Mouse (Mus musculus): ENCODE results near the gene Gm1110. TPM values are rescaled to one million over a fixed set of nuclear protein-coding genes. Genes with fewer than 3 reads are reported as not detected.
"Not testable (repeated sequence)": the region's sequence is repeated elsewhere in the genome, so short reads cannot be mapped to it uniquely, and the experiment has no call there.

The Gm1110 gene
- not detected in 2 replicates for polyA plus RNA-seq (2015; fragmentation: Nextera tagmentation; extraction: Ambion mirVana)

DNA sequence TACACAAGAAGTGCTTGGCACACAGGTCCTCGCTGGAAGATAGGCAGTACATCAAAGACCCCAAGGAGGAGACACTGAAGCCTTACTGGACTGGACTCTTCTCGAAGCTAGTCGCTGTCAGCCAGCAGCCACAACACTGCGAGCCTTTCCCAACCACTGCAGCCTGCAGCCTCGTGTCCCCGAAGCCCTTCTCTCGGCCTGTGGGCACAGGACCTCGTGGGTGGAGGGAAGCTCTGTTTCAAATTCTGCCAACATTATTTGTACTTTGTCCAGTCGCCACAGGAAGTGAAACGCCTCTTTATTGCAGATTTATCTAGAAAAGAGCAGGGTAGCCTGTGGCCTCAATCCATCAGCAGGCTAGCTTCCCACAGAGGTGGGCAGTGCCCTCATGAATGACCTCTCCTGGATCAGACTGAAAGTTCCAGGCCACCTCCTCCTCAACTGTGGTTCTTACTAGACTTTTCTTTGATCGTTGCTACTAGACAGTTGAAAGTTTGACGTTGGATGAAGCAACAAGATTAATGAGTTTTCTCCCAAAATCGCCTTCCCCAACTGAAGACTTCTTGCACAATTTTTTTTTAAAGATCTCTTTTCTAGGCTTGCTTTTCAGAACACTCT, at the start of gene Gm1110:
Gene Gm1110 (minus strand): TSS at position 203 of the 618 bp plus-strand sequence.
- ATAC-seq (ENCODE audit: low FRiP score, low TSS enrichment), result no peak

DNA sequence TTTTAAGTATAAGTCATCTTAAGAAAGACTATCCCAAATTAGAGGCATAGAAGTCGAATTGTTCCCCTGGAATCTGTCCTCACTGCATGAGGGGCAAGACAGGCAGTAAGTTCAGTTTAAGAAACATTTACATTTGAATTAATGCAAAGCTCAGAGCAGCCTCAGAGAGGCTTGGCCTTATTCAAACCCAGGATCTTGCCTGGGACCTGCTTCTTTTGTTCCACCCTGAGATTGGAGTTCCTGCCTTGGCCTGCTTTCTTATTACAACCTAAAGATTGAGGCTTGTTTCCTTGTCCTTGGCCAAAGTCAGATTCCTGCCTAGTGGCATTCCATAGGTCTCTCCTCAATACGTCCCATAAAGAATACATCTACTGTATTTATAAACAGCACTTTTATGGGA, 24.9 kb upstream of the Gm1110 start:
- no peaks in the 10 kb centered on the region for H3K27me3 ChIP-seq (ENCODE audit: insufficient read depth, low read length)
- no peak overlapping the region for H3K4me3 ChIP-seq (ENCODE audit: low read length)
- no peaks in the 10 kb centered on the region for H3K4me1 ChIP-seq (ENCODE audit: insufficient read depth, low read length)
- no peak overlapping the region for H3K27ac ChIP-seq (ENCODE audit: low read length)
- H3K36me3 ChIP-seq (ENCODE audit: insufficient read depth, low read length), result no peaks in the 10 kb centered on the region
- peaks cover 7% of the 10 kb centered on the region; the same call in 1 of the 2 replicates for H3K9me3 ChIP-seq (ENCODE audit: low read length)
- 73% methylated on average over 2 of the region's 2 CpGs for WGBS
- H3K9ac ChIP-seq (replicated peaks; ENCODE audit: low read length), result no peak overlapping the region
- H3K4me2 ChIP-seq (replicated peaks; ENCODE audit: low read depth, low read length), result no peak overlapping the region
- ATAC-seq (ENCODE audit: low FRiP score, low TSS enrichment), result no peak

More for the DNA sequence above, at the start of gene Gm1110:
- no peaks in the 10 kb centered on the region for H3K9me3 ChIP-seq (ENCODE audit: low read length)
- no peak within 1 kb of the TSS for H3K9ac ChIP-seq (replicated peaks; ENCODE audit: low read length)
- H3K4me1 ChIP-seq (ENCODE audit: insufficient read depth, low read length), result no peaks in the 10 kb centered on the region
- 63% methylated on average over 13 of the region's 13 CpGs for WGBS
- no peak within 1 kb of the TSS for H3K4me3 ChIP-seq (ENCODE audit: low read length)
- no peaks in the 10 kb centered on the region for H3K36me3 ChIP-seq (ENCODE audit: insufficient read depth, low read length)
- no peak within 1 kb of the TSS for H3K27ac ChIP-seq (ENCODE audit: low read length)
- no peak within 1 kb of the TSS for H3K4me2 ChIP-seq (replicated peaks; ENCODE audit: low read depth, low read length)
- H3K27me3 ChIP-seq (ENCODE audit: insufficient read depth, low read length), result no peaks in the 10 kb centered on the region

DNA sequence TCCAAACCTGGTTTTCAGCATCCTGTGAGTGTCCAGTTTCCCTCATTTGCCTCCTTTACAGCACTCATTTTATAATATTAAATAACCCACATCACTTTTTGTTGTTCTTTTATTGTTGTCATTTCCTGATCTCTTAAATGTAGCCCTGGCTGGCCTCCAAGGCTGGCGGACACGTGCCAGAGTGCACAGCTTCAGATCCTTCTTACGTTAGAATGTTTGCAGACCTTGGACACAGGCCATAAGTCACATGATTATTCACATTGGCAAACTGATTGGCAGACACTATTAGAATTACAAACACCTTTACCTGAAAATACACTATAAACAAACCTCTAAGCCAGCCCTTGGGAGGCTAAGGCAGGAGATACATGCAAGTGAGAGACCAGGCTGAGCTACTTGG, 1.2 kb upstream of the Gm1110 start:
- no peaks in the 10 kb centered on the region for H3K4me1 ChIP-seq (ENCODE audit: insufficient read depth, low read length)
- no peak overlapping the region for H3K4me2 ChIP-seq (replicated peaks; ENCODE audit: low read depth, low read length)
- H3K27me3 ChIP-seq (ENCODE audit: insufficient read depth, low read length), result no peaks in the 10 kb centered on the region
- H3K27ac ChIP-seq (ENCODE audit: low read length), result no peak overlapping the region
- no peak for ATAC-seq (ENCODE audit: low FRiP score, low TSS enrichment)
- no peak overlapping the region for H3K9ac ChIP-seq (replicated peaks; ENCODE audit: low read length)
- H3K9me3 ChIP-seq (ENCODE audit: low read length), result no peaks in the 10 kb centered on the region
- no peaks in the 10 kb centered on the region for H3K36me3 ChIP-seq (ENCODE audit: insufficient read depth, low read length)
- no peak overlapping the region for H3K4me3 ChIP-seq (ENCODE audit: low read length)
- WGBS, result 36% methylated on average over 3 of the region's 3 CpGs

DNA sequence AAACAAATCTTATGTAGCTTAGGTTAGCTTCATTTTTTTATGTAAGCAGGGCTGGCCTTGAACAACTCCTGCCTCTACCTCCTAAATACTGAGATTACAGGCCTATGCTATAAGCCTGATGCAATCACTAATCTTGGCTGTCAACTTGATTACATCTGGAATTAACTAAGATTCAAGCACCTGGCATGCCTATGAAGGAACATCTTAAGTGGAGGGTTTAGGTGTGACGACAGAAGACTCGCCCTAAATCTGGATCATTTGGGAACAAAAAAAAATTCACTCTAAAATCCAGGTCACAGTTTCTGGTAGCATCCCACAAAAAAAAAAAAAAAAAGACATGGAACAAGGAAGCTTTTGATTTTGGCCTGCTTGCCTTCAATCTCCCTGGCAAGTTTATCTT, 3.1 kb downstream of the Gm1110 start:
- 93% methylated on average over 2 of the region's 2 CpGs for WGBS
- Histone ChIP-seq H3K4me1 (ENCODE audit: insufficient read depth, low read length) (no peaks in the 10 kb centered on the region), H3K36me3 (ENCODE audit: insufficient read depth, low read length) (no peaks in the 10 kb centered on the region), H3K4me3 (ENCODE audit: low read length) (no peak overlapping the region), H3K9ac (replicated peaks; ENCODE audit: low read length) (no peak overlapping the region), H3K27ac (ENCODE audit: low read length) (no peak overlapping the region), H3K9me3 (ENCODE audit: low read length) (no peaks in the 10 kb centered on the region), H3K27me3 (ENCODE audit: insufficient read depth, low read length) (no peaks in the 10 kb centered on the region), H3K4me2 (replicated peaks; ENCODE audit: low read depth, low read length) (no peak overlapping the region)
- no peak for ATAC-seq (ENCODE audit: low FRiP score, low TSS enrichment)

DNA sequence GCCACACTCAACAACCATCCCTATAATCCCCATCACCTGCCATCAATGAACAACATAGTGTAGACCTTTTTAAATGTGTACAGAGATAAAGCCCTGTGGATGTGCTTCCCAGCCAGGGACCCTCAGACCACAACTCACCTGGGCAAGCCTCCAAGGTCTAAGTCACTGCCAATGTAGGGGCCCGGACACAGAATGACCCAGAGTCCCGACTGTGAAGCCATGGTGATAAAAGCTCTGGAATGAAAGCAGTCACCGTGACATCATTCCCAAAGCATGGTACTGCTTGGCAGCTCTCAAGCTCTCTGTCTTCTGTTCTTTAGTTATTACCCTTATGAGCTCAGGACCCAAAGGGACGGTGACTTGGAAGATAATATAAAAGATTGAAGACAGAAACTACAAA, 9.8 kb downstream of the Gm1110 start:
- no peak overlapping the region for H3K27ac ChIP-seq (ENCODE audit: low read length)
- no peak overlapping the region for H3K4me3 ChIP-seq (ENCODE audit: low read length)
- 75% methylated on average over 4 of the region's 4 CpGs for WGBS

DNA sequence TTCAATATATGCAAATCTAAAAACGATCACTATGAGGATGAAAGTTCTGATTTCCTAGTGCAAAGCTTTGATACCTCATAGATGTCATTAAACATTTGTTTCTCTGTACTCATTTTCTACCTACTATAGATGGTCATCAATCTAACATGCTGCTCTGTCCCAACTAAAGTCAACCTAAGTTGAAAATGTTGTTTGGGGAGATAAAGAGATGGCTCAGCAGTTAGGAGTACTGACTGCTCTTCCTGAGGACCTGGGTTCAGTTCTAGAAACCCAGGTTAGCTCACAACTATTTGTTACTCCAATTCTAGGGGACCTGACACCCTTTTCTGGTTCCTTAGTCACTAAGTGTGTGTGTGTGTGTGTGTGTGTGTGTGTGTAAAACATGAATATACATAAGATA, 11.7 kb downstream of the Gm1110 start:
- no peaks in the 10 kb centered on the region for H3K27me3 ChIP-seq (ENCODE audit: insufficient read depth, low read length)
- H3K9ac ChIP-seq (replicated peaks; ENCODE audit: low read length), result no peak overlapping the region
- H3K36me3 ChIP-seq (ENCODE audit: insufficient read depth, low read length), result no peaks in the 10 kb centered on the region
- H3K4me1 ChIP-seq (ENCODE audit: insufficient read depth, low read length), result no peaks in the 10 kb centered on the region
- ATAC-seq (ENCODE audit: low FRiP score, low TSS enrichment), result no peak
- 82% methylated on average over 1 of the region's 1 CpGs for WGBS
- no peak overlapping the region for H3K27ac ChIP-seq (ENCODE audit: low read length)
- H3K4me2 ChIP-seq (replicated peaks; ENCODE audit: low read depth, low read length), result no peak overlapping the region
- no peak overlapping the region for H3K4me3 ChIP-seq (ENCODE audit: low read length)
- H3K9me3 ChIP-seq (ENCODE audit: low read length), result no peaks in the 10 kb centered on the region

More for the DNA sequence above, 9.8 kb downstream of the Gm1110 start:
- no peaks in the 10 kb centered on the region for H3K27me3 ChIP-seq (ENCODE audit: insufficient read depth, low read length)
- no peak overlapping the region for H3K4me2 ChIP-seq (replicated peaks; ENCODE audit: low read depth, low read length)
- ATAC-seq (ENCODE audit: low FRiP score, low TSS enrichment), result no peak
- no peaks in the 10 kb centered on the region for H3K9me3 ChIP-seq (ENCODE audit: low read length)
- no peaks in the 10 kb centered on the region for H3K4me1 ChIP-seq (ENCODE audit: insufficient read depth, low read length)
- H3K36me3 ChIP-seq (ENCODE audit: insufficient read depth, low read length), result no peaks in the 10 kb centered on the region
- no peak overlapping the region for H3K9ac ChIP-seq (replicated peaks; ENCODE audit: low read length)

DNA sequence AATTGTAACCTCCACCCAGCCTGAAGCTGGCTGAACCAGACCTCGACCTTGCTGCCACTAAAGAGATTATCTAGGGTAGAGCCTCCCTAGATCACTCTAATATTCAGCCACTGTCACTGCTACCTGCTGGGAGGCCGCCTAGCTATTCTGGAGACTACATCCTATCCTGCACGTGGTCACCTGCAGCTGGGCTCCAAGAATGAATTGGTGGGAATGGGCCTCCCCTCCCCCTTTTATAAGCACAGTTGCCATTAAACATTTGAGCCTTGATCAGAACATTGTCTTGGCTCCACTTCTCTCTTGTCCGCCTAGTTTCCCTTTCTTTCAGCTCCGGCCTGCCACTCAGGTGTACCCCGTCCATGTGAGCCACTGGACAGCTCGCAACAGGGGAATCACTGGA, 53.1 kb downstream of the Gm1110 start:
- H3K9ac ChIP-seq (replicated peaks; ENCODE audit: low read length); H3K27ac ChIP-seq (ENCODE audit: low read length); H3K36me3 ChIP-seq (ENCODE audit: insufficient read depth, low read length); H3K4me3 ChIP-seq (ENCODE audit: low read length); H3K4me2 ChIP-seq (replicated peaks; ENCODE audit: low read depth, low read length); H3K9me3 ChIP-seq (ENCODE audit: low read length); ATAC-seq (ENCODE audit: low FRiP score, low TSS enrichment); H3K27me3 ChIP-seq (ENCODE audit: insufficient read depth, low read length); H3K4me1 ChIP-seq (ENCODE audit: insufficient read depth, low read length): not testable (repeated sequence)
- WGBS, result 83% methylated on average over 7 of the region's 7 CpGs

DNA sequence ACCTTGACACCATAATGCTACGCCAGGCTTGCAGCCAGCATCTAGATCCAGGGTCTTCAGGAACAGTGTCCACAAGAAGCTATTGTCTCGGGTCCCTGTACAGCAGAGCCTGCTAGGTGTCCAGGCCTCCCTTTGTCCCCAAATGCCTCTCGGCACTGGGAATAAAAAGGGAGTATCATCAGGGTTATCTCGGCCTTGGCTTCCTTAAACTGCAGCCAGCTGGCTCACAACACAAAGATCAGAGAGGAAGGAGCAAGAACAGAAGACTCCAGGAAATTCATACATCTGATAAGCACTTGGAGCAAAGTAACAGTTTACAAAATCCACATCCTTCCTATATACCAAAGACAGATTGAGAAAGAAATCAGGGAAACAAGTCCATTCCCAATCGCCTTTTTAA, 62.2 kb downstream of the Gm1110 start, which contains the start of gene Glb1l3:
Gene Glb1l3 (minus strand): TSS at position 140 of the 400 bp plus-strand sequence.
- 67% methylated on average over 5 of the region's 5 CpGs for WGBS
- ATAC-seq (ENCODE audit: low FRiP score, low TSS enrichment), result no peak

DNA sequence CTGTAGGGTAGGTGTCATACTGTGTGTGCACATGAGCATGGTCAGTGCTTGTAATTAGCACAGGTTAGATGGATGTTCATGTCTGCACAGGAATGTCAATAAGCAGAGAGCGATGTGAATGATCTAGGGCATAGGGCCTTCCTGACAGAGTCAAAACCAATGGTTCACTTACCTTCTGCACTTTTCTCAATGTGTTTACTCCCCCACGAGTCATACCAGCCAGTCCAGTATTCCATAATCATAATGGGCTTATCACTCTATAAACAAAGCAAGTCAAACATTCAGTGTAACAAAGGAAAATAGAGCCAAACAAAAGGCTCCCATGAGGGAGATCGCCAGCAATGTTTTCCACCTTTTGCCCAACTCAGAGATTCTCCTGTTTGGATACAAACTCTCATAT, 91.8 kb downstream of the Gm1110 start:
- Histone ChIP-seq H3K9me3 (ENCODE audit: low read length) (no peaks in the 10 kb centered on the region), H3K9ac (replicated peaks; ENCODE audit: low read length) (no peak overlapping the region), H3K27me3 (ENCODE audit: insufficient read depth, low read length) (no peaks in the 10 kb centered on the region), H3K27ac (ENCODE audit: low read length) (no peak overlapping the region), H3K4me1 (ENCODE audit: insufficient read depth, low read length) (no peaks in the 10 kb centered on the region), H3K4me2 (replicated peaks; ENCODE audit: low read depth, low read length) (no peak overlapping the region), H3K4me3 (ENCODE audit: low read length) (no peak overlapping the region), H3K36me3 (ENCODE audit: insufficient read depth, low read length) (no peaks in the 10 kb centered on the region)
- WGBS, result 87% methylated on average over 3 of the region's 3 CpGs
- no peak for ATAC-seq (ENCODE audit: low FRiP score, low TSS enrichment)

More for the DNA sequence above, 62.2 kb downstream of the Gm1110 start, which contains the start of gene Glb1l3:
- no peak within 1 kb of the TSS for H3K27ac ChIP-seq (ENCODE audit: low read length)
- no peak within 1 kb of the TSS for H3K9ac ChIP-seq (replicated peaks; ENCODE audit: low read length)
- no peaks in the 10 kb centered on the region for H3K4me1 ChIP-seq (ENCODE audit: insufficient read depth, low read length)
- no peaks in the 10 kb centered on the region for H3K36me3 ChIP-seq (ENCODE audit: insufficient read depth, low read length)
- H3K4me3 ChIP-seq (ENCODE audit: low read length), result no peak within 1 kb of the TSS
- H3K9me3 ChIP-seq (ENCODE audit: low read length), result no peaks in the 10 kb centered on the region
- H3K4me2 ChIP-seq (replicated peaks; ENCODE audit: low read depth, low read length), result no peak within 1 kb of the TSS
- H3K27me3 ChIP-seq (ENCODE audit: insufficient read depth, low read length), result no peaks in the 10 kb centered on the region
